Mouse (Mus musculus): Measurements from ENCODE around the gene Syk. TPM values are rescaled to one million over a fixed set of nuclear protein-coding genes. Genes with fewer than 3 reads are reported as not detected.

The Syk gene
- polyA plus RNA-seq, 1 experiment from 2014 or later: 2.6 TPM

GRCm38 (mm10) chr13:52571591-52572384 is 11.2 kb upstream of the Syk start:
- no peak for ATAC-seq (replicated peaks; ENCODE audit: insufficient number of reproducible peaks, low FRiP score, low TSS enrichment, low read depth)
- Histone ChIP-seq H3K9me3 (replicated peaks; ENCODE audit: control insufficient read depth, low read length) (no peaks in the 10 kb centered on the region), H3K36me3 (replicated peaks; ENCODE audit: control insufficient read depth, insufficient read depth, low read depth, low read length) (no peaks in the 10 kb centered on the region), H3K4me3 (ENCODE audit: low read depth, low read length) (no peak overlapping the region), H3K4me2 (ENCODE audit: low read depth, low read length) (no peak overlapping the region), H3K27ac (replicated peaks; ENCODE audit: low read depth, low read length) (no peak overlapping the region), H3K27me3 (ENCODE audit: control insufficient read depth, insufficient read depth, low read length) (no peaks in the 10 kb centered on the region), H3K4me1 (ENCODE audit: control insufficient read depth, insufficient read depth, low read length) (no peaks in the 10 kb centered on the region), H3K9ac (replicated peaks; ENCODE audit: low read length) (no peak overlapping the region)
- no peak for DNase-seq (ENCODE audit: low spot score)
- 84% methylated on average over 11 of the region's 11 CpGs for WGBS

- H3K27ac ChIP-seq (replicated peaks; ENCODE audit: low read depth, low read length): no peak overlapping the region
- no peak overlapping the region for H3K4me3 ChIP-seq (ENCODE audit: low read depth, low read length)
- 69% methylated on average over 9 of the region's 9 CpGs for WGBS
- no peaks in the 10 kb centered on the region for H3K36me3 ChIP-seq (replicated peaks; ENCODE audit: control insufficient read depth, insufficient read depth, low read depth, low read length)
- DNase-seq (ENCODE audit: low spot score) (no peak), ATAC-seq (replicated peaks; ENCODE audit: insufficient number of reproducible peaks, low FRiP score, low TSS enrichment, low read depth) (no peak)
- no peaks in the 10 kb centered on the region; the same call in 1 of the 2 replicates for H3K4me1 ChIP-seq (ENCODE audit: control insufficient read depth, insufficient read depth, low read length)
- no peak overlapping the region for H3K4me2 ChIP-seq (ENCODE audit: low read depth, low read length)
- no peak overlapping the region for H3K9ac ChIP-seq (replicated peaks; ENCODE audit: low read length)
- H3K9me3 ChIP-seq (replicated peaks; ENCODE audit: control insufficient read depth, low read length): no peaks in the 10 kb centered on the region
- no peaks in the 10 kb centered on the region for H3K27me3 ChIP-seq (ENCODE audit: control insufficient read depth, insufficient read depth, low read length)
Observed at GRCm38 (mm10) chr13:52572451-52573446, 10.2 kb upstream of the Syk start.

- Histone ChIP-seq H3K4me1 (ENCODE audit: control insufficient read depth, insufficient read depth, low read length) (no peaks in the 10 kb centered on the region; the same call in 1 of the 2 replicates), H3K27ac (replicated peaks; ENCODE audit: low read depth, low read length) (no peak overlapping the region), H3K9me3 (replicated peaks; ENCODE audit: control insufficient read depth, low read length) (no peaks in the 10 kb centered on the region), H3K27me3 (ENCODE audit: control insufficient read depth, insufficient read depth, low read length) (no peaks in the 10 kb centered on the region), H3K36me3 (replicated peaks; ENCODE audit: control insufficient read depth, insufficient read depth, low read depth, low read length) (no peaks in the 10 kb centered on the region), H3K4me2 (ENCODE audit: low read depth, low read length) (no peak overlapping the region), H3K4me3 (ENCODE audit: low read depth, low read length) (no peak overlapping the region), H3K9ac (replicated peaks; ENCODE audit: low read length) (no peak overlapping the region)
- WGBS: 81% methylated on average over 2 of the region's 2 CpGs
- ATAC-seq (replicated peaks; ENCODE audit: insufficient number of reproducible peaks, low FRiP score, low TSS enrichment, low read depth) (no peak), DNase-seq (ENCODE audit: low spot score) (no peak)
Observed at GRCm38 (mm10) chr13:52574311-52574710, 8.7 kb upstream of the Syk start.

- no peak for DNase-seq (ENCODE audit: low spot score)
- Histone ChIP-seq H3K4me1 (ENCODE audit: control insufficient read depth, insufficient read depth, low read length) (no peaks in the 10 kb centered on the region; the same call in 1 of the 2 replicates), H3K4me3 (ENCODE audit: low read depth, low read length) (no peak overlapping the region), H3K27me3 (ENCODE audit: control insufficient read depth, insufficient read depth, low read length) (no peaks in the 10 kb centered on the region), H3K4me2 (ENCODE audit: low read depth, low read length) (no peak overlapping the region), H3K36me3 (replicated peaks; ENCODE audit: control insufficient read depth, insufficient read depth, low read depth, low read length) (no peaks in the 10 kb centered on the region), H3K9ac (replicated peaks; ENCODE audit: low read length) (no peak overlapping the region), H3K9me3 (replicated peaks; ENCODE audit: control insufficient read depth, low read length) (no peaks in the 10 kb centered on the region), H3K27ac (replicated peaks; ENCODE audit: low read depth, low read length) (no peak overlapping the region)
- ATAC-seq (replicated peaks; ENCODE audit: insufficient number of reproducible peaks, low FRiP score, low TSS enrichment, low read depth): no peak
- WGBS: 86% methylated on average over 6 of the region's 6 CpGs
Observed at GRCm38 (mm10) chr13:52575483-52575882, 7.5 kb upstream of the Syk start.

- Histone ChIP-seq H3K4me2 (ENCODE audit: low read depth, low read length) (no peak overlapping the region), H3K4me1 (ENCODE audit: control insufficient read depth, insufficient read depth, low read length) (no peaks in the 10 kb centered on the region; the same call in 1 of the 2 replicates), H3K27ac (replicated peaks; ENCODE audit: low read depth, low read length) (no peak overlapping the region), H3K27me3 (ENCODE audit: control insufficient read depth, insufficient read depth, low read length) (no peaks in the 10 kb centered on the region), H3K9me3 (replicated peaks; ENCODE audit: control insufficient read depth, low read length) (no peaks in the 10 kb centered on the region), H3K9ac (replicated peaks; ENCODE audit: low read length) (no peak overlapping the region), H3K4me3 (ENCODE audit: low read depth, low read length) (no peak overlapping the region), H3K36me3 (replicated peaks; ENCODE audit: control insufficient read depth, insufficient read depth, low read depth, low read length) (no peaks in the 10 kb centered on the region)
- no peak for DNase-seq (ENCODE audit: low spot score)
- 55% methylated on average over 7 of the region's 7 CpGs for WGBS
- no peak for ATAC-seq (replicated peaks; ENCODE audit: insufficient number of reproducible peaks, low FRiP score, low TSS enrichment, low read depth)
Observed at GRCm38 (mm10) chr13:52576021-52576614, 6.9 kb upstream of the Syk start.

GRCm38 (mm10) chr13:52576841-52577240 is 6.1 kb upstream of the Syk start:
- WGBS: 30% methylated on average over 10 of the region's 10 CpGs
- Histone ChIP-seq H3K4me2 (ENCODE audit: low read depth, low read length) (no peak overlapping the region), H3K9me3 (replicated peaks; ENCODE audit: control insufficient read depth, low read length) (no peaks in the 10 kb centered on the region), H3K9ac (replicated peaks; ENCODE audit: low read length) (no peak overlapping the region), H3K4me3 (ENCODE audit: low read depth, low read length) (no peak overlapping the region), H3K27me3 (ENCODE audit: control insufficient read depth, insufficient read depth, low read length) (no peaks in the 10 kb centered on the region), H3K4me1 (ENCODE audit: control insufficient read depth, insufficient read depth, low read length) (no peaks in the 10 kb centered on the region; the same call in 1 of the 2 replicates), H3K27ac (replicated peaks; ENCODE audit: low read depth, low read length) (no peak overlapping the region), H3K36me3 (replicated peaks; ENCODE audit: control insufficient read depth, insufficient read depth, low read depth, low read length) (no peaks in the 10 kb centered on the region)
- ATAC-seq (replicated peaks; ENCODE audit: insufficient number of reproducible peaks, low FRiP score, low TSS enrichment, low read depth) (no peak), DNase-seq (ENCODE audit: low spot score) (no peak)

GRCm38 (mm10) chr13:52577326-52577920 is 5.5 kb upstream of the Syk start:
- WGBS: 80% methylated on average over 3 of the region's 3 CpGs

More at GRCm38 (mm10) chr13:52577326-52577920, 5.5 kb upstream of the Syk start:
- no peak for ATAC-seq (replicated peaks; ENCODE audit: insufficient number of reproducible peaks, low FRiP score, low TSS enrichment, low read depth)
- Histone ChIP-seq H3K9ac (replicated peaks; ENCODE audit: low read length) (no peak overlapping the region), H3K27me3 (ENCODE audit: control insufficient read depth, insufficient read depth, low read length) (peaks cover under 1% of the 10 kb centered on the region), H3K9me3 (replicated peaks; ENCODE audit: control insufficient read depth, low read length) (no peaks in the 10 kb centered on the region), H3K4me2 (ENCODE audit: low read depth, low read length) (no peak overlapping the region), H3K4me1 (ENCODE audit: control insufficient read depth, insufficient read depth, low read length) (no peaks in the 10 kb centered on the region; the same call in 1 of the 2 replicates), H3K4me3 (ENCODE audit: low read depth, low read length) (no peak overlapping the region), H3K27ac (replicated peaks; ENCODE audit: low read depth, low read length) (no peak overlapping the region), H3K36me3 (replicated peaks; ENCODE audit: control insufficient read depth, insufficient read depth, low read depth, low read length) (no peaks in the 10 kb centered on the region)
- DNase-seq (ENCODE audit: low spot score): no peak

Data from embryonic facial prominence, embryonic 11.5 days (tissue).